Mouse (Mus musculus) duodenum, adult 2 months (tissue): ENCODE measurements around the gene Gm3239. TPM values are rescaled to one million over a fixed set of nuclear protein-coding genes. Genes with fewer than 3 reads are reported as not detected.

Experiments
- polyA plus RNA-seq: library from polyadenylated mRNA; depleted of rRNA; stranded (reverse); fragments of >200 nt; gene quantifications from 2 replicates; pipeline ENCODE4 v1.2.3, GENCODE M21; 2012; ENCODE audit warnings: low replicate concordance; rRNA removed

Gm3239 gene
- polyA plus RNA-seq: not detected in 2 replicates

GRCm38 (mm10) chr14:4663892-4664291, at the start of gene Gm3239:
Gm3239 (plus strand) TSS chr14:4664192.

GRCm38 (mm10) chr14:4632052-4632451, 31.9 kb upstream of the Gm3239 start, which contains the start of gene Gm8159:
Gm8159 (plus strand) TSS chr14:4632352.

GRCm38 (mm10) chr14:4708938-4709337, 44.9 kb downstream of the Gm3239 start, which contains the start of gene Gm7876:
Gm7876 (plus strand) TSS chr14:4709238.

Other genes starting within 250 kb of the Gm3239 start
- not detected in 2 replicates for gene Gm3164, start 248.7 kb upstream of the Gm3239 start, polyA plus RNA-seq
- not detected in 2 replicates for gene Gm3173, start 233.2 kb upstream of the Gm3239 start, polyA plus RNA-seq
- gene Gm3182, start 182.4 kb upstream of the Gm3239 start, polyA plus RNA-seq: not detected in 2 replicates
- gene Gm3047, start 108.8 kb upstream of the Gm3239 start, polyA plus RNA-seq: not detected in 2 replicates
- not detected in 2 replicates for gene Gm8159, start 31.8 kb upstream of the Gm3239 start, polyA plus RNA-seq
- not detected in 2 replicates for gene Gm7876, start 45.0 kb downstream of the Gm3239 start, polyA plus RNA-seq
- 0.19 and 0.34 TPM in 2 replicates for gene Gm3252, start 62.6 kb downstream of the Gm3239 start, polyA plus RNA-seq
- gene Gm9602, start 112.1 kb downstream of the Gm3239 start, polyA plus RNA-seq: not detected in 2 replicates
- not detected in 2 replicates for gene Gm3269, start 173.9 kb downstream of the Gm3239 start, polyA plus RNA-seq
- not detected in 2 replicates for gene Gm3264, start 191.4 kb downstream of the Gm3239 start, polyA plus RNA-seq
- gene Gm3278, start 228.2 kb downstream of the Gm3239 start, polyA plus RNA-seq: not detected in 2 replicates